Comparison of ENCODE assay signal across 17 mouse cellular contexts in the genomic region with DNA sequence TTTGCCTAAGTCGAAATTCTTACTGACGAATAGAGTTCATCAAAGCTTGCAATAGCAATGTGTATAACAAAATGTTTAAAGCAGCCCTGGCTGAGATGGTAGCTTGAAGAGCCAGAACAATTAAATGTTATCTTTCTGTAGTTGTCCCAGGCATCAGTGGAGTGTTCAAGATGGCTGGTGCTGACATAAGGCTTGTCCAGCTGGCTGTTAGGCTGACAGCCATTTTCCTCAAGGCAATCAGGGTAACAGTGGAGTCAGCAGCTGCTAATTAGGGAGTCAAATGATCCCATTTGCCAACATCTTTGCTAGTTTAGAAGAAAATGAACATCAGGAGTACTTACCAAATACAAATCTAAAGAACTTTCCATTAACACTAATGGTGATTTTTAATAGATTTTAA.
DNase-seq lines count a peak whose midpoint lies in the region; ATAC-seq and TF ChIP-seq lines count a peak whose summit lies in the region.
"Had no signal": no experiment of that assay in that cellular context is flagged by ENCODE, and none has a peak within 500 bp of the region (broad histone marks: within the 10 kb centered on the region; RNA-seq: fewer than 3 reads in every experiment).

No protein-coding gene starts in this region.

- peak; percentile 77 for DNase-seq in brain, embryonic 14.5 days (ENCODE audit: low read depth)
- DNase-seq in forebrain, embryonic 14.5 days (ENCODE audit: low spot score) = peak; percentile 56
- DNase-seq in layer of hippocampus, adult 9-10 months (ENCODE audit: low spot score) = peak; percentile 1
- no peak for DNase-seq in kidney, postnatal 25 days
- DNase-seq in testis, postnatal 14 days (ENCODE audit: low spot score) = no peak
- DNase-seq: gastrocnemius, postnatal 14 days; heart, postnatal 10 days; kidney, adult 18-20 months; kidney, postnatal 36 days; right cerebral cortex, postnatal 25 days; thymus, postnatal 14 days had no signal

- no peaks in the 10 kb centered on the region for H3K9me3 ChIP-seq in hindbrain, embryonic 13.5 days
- H3K9me3 ChIP-seq in hindbrain, embryonic 16.5 days (ENCODE audit: control insufficient read depth, low read length) = no peaks in the 10 kb centered on the region
- no peaks in the 10 kb centered on the region for H3K9me3 ChIP-seq in forebrain, embryonic 14.5 days (replicated peaks; ENCODE audit: control insufficient read depth, low read length)
- H3K9me3 ChIP-seq: embryonic facial prominence, embryonic 10.5 days; heart, embryonic 10.5 days; liver, embryonic 15.5 days had no signal

- TF ChIP-seq CTCF in brain, embryonic 14.5 days (IDR thresholded peaks at IDR 0.05; ENCODE audit: borderline replicate concordance, extremely low read depth, insufficient read depth, insufficient read length) = no peak

- ATAC-seq in hindbrain, embryonic 13.5 days (ENCODE audit: low FRiP score) = peak; percentile 72; the same call in 1 of the 2 replicates
- no peak for ATAC-seq in hindbrain, embryonic 16.5 days
- ATAC-seq in forebrain, embryonic 14.5 days = peak; percentile 81
- ATAC-seq: lung, postnatal 0 days had no signal

- H3K27me3 ChIP-seq in hindbrain, embryonic 13.5 days = no peaks in the 10 kb centered on the region
- H3K27me3 ChIP-seq in hindbrain, embryonic 16.5 days (replicated peaks; ENCODE audit: control insufficient read depth, insufficient read depth, low read length) = no peaks in the 10 kb centered on the region
- H3K27me3 ChIP-seq in forebrain, embryonic 14.5 days (replicated peaks; ENCODE audit: control insufficient read depth, insufficient read depth, low read length) = no peaks in the 10 kb centered on the region
- H3K27me3 ChIP-seq: liver, embryonic 15.5 days had no signal

- no peaks in the 10 kb centered on the region for H3K4me1 ChIP-seq in hindbrain, embryonic 13.5 days (replicated peaks)
- no peaks in the 10 kb centered on the region for H3K4me1 ChIP-seq in hindbrain, embryonic 16.5 days (ENCODE audit: control insufficient read depth, insufficient read depth, low read depth, low read length)
- no peaks in the 10 kb centered on the region for H3K4me1 ChIP-seq in forebrain, embryonic 14.5 days (ENCODE audit: control insufficient read depth, insufficient read depth, low read length)
- H3K4me1 ChIP-seq: embryonic facial prominence, embryonic 10.5 days; heart, embryonic 10.5 days; liver, embryonic 15.5 days had no signal

- H3K9ac ChIP-seq in hindbrain, embryonic 13.5 days = no peak overlapping the region
- no peak overlapping the region for H3K9ac ChIP-seq in hindbrain, embryonic 16.5 days (ENCODE audit: low read depth, low read length)
- no peak overlapping the region for H3K9ac ChIP-seq in forebrain, embryonic 14.5 days (ENCODE audit: low read length)
- H3K9ac ChIP-seq: liver, embryonic 15.5 days had no signal

- H3K27ac ChIP-seq in hindbrain, embryonic 13.5 days = no peak overlapping the region
- no peak overlapping the region for H3K27ac ChIP-seq in hindbrain, embryonic 16.5 days (ENCODE audit: low read depth, low read length)
- H3K27ac ChIP-seq in forebrain, embryonic 14.5 days (ENCODE audit: low read depth, low read length) = no peak overlapping the region
- H3K27ac ChIP-seq: embryonic facial prominence, embryonic 10.5 days; heart, embryonic 10.5 days; liver, embryonic 15.5 days had no signal

- H3K4me2 ChIP-seq in hindbrain, embryonic 13.5 days = no peak overlapping the region
- H3K4me2 ChIP-seq in hindbrain, embryonic 16.5 days (ENCODE audit: low read length) = no peak overlapping the region
- H3K4me2 ChIP-seq in forebrain, embryonic 14.5 days (ENCODE audit: low read length) = no peak overlapping the region
- H3K4me2 ChIP-seq: liver, embryonic 15.5 days had no signal

- TF ChIP-seq POLR2A in brain, embryonic 14.5 days (IDR thresholded peaks at IDR 0.05; ENCODE audit: borderline replicate concordance, extremely low read depth, insufficient read depth, insufficient read length, poor library complexity, severe bottlenecking) = no peak

- no peaks in the 10 kb centered on the region for H3K36me3 ChIP-seq in hindbrain, embryonic 13.5 days
- no peaks in the 10 kb centered on the region for H3K36me3 ChIP-seq in hindbrain, embryonic 16.5 days (ENCODE audit: control insufficient read depth, insufficient read depth, low read length)
- H3K36me3 ChIP-seq in forebrain, embryonic 14.5 days (ENCODE audit: control insufficient read depth, insufficient read depth, low read length) = no peaks in the 10 kb centered on the region
- H3K36me3 ChIP-seq: embryonic facial prominence, embryonic 10.5 days; heart, embryonic 10.5 days; liver, embryonic 15.5 days had no signal

- 90% methylated on average over 2 of the region's 2 CpGs for WGBS in hindbrain, embryonic 13.5 days
- WGBS in hindbrain, embryonic 16.5 days = 90% methylated on average over 2 of the region's 2 CpGs
- WGBS in forebrain, embryonic 14.5 days = 90% methylated on average over 2 of the region's 2 CpGs

- H3K4me3 ChIP-seq in hindbrain, embryonic 13.5 days = no peak overlapping the region
- no peak overlapping the region for H3K4me3 ChIP-seq in hindbrain, embryonic 16.5 days (ENCODE audit: low read length)
- no peak overlapping the region for H3K4me3 ChIP-seq in forebrain, embryonic 14.5 days (ENCODE audit: low read depth, low read length)
- H3K4me3 ChIP-seq: embryonic facial prominence, embryonic 10.5 days; heart, embryonic 10.5 days; liver, embryonic 15.5 days had no signal

Comparison
In these comparisons a context has a peak if more than half of its experiments do, and no peak if none do; other contexts are left out.
1. DNase-seq: peak in brain, embryonic 14.5 days (single experiment), forebrain, embryonic 14.5 days (single experiment) and layer of hippocampus, adult 9-10 months (single experiment); none in kidney, postnatal 25 days (0 of 2) and testis, postnatal 14 days (single experiment).